Mouse (Mus musculus): Measurements from ENCODE around the gene Rbm17. TPM values are rescaled to one million over a fixed set of nuclear protein-coding genes. Genes with fewer than 3 reads are reported as not detected.

Gene Rbm17
- polyA plus RNA-seq (2015; fragmentation: Nextera tagmentation; extraction: Ambion mirVana) = 76.9 and 93.6 TPM in 2 replicates

GRCm38 (mm10) chr2:11604053-11604452 is at the start of gene Rbm17:
TSS of gene Rbm17 (minus strand) at chr2:11604153.
- ATAC-seq (ENCODE audit: low read depth) = no peak
- no peak for DNase-seq
- no peaks in the 10 kb centered on the region for H3K9me3 ChIP-seq (replicated peaks)
- 56% methylated on average over 5 of the region's 5 CpGs for WGBS (ENCODE audit: insufficient replicate concordance)
- H3K4me3 ChIP-seq (replicated peaks) = peak within 1 kb of the TSS; percentile 93
- H3K4me2 ChIP-seq = peak within 1 kb of the TSS; percentile 87
- peaks cover 18% of the 10 kb centered on the region for H3K36me3 ChIP-seq
- H3K27ac ChIP-seq = peak within 1 kb of the TSS; percentile 44
- no peaks in the 10 kb centered on the region for H3K27me3 ChIP-seq
- peaks cover 20% of the 10 kb centered on the region for H3K4me1 ChIP-seq (replicated peaks)
- peak within 1 kb of the TSS; percentile 91 for H3K9ac ChIP-seq

GRCm38 (mm10) chr2:11653330-11653729 is 49.4 kb upstream of the Rbm17 start:
- Histone ChIP-seq H3K36me3 (no peaks in the 10 kb centered on the region), H3K4me3 (replicated peaks) (no peak overlapping the region), H3K27ac (no peak overlapping the region), H3K9ac (no peak overlapping the region), H3K4me1 (replicated peaks) (no peaks in the 10 kb centered on the region), H3K9me3 (replicated peaks) (no peaks in the 10 kb centered on the region), H3K4me2 (no peak overlapping the region), H3K27me3 (no peaks in the 10 kb centered on the region)
- 18% methylated on average over 6 of the region's 6 CpGs for WGBS (ENCODE audit: insufficient replicate concordance)
- DNase-seq (no peak), ATAC-seq (ENCODE audit: low read depth) (no peak)

GRCm38 (mm10) chr2:11652780-11653179 is 48.8 kb upstream of the Rbm17 start:
- Histone ChIP-seq H3K27ac (no peak overlapping the region), H3K9me3 (replicated peaks) (no peaks in the 10 kb centered on the region), H3K4me2 (no peak overlapping the region), H3K4me1 (replicated peaks) (no peaks in the 10 kb centered on the region), H3K36me3 (no peaks in the 10 kb centered on the region), H3K27me3 (no peaks in the 10 kb centered on the region), H3K4me3 (replicated peaks) (no peak overlapping the region), H3K9ac (no peak overlapping the region)
- ATAC-seq (ENCODE audit: low read depth) (no peak), DNase-seq (no peak)
- WGBS (ENCODE audit: insufficient replicate concordance) = 11% methylated on average over 2 of the region's 2 CpGs

- Histone ChIP-seq H3K4me1 (replicated peaks) (no peaks in the 10 kb centered on the region), H3K27ac (no peak overlapping the region), H3K4me3 (replicated peaks) (no peak overlapping the region), H3K4me2 (no peak overlapping the region), H3K9me3 (replicated peaks) (no peaks in the 10 kb centered on the region), H3K9ac (no peak overlapping the region), H3K27me3 (no peaks in the 10 kb centered on the region), H3K36me3 (no peaks in the 10 kb centered on the region)
- WGBS (ENCODE audit: insufficient replicate concordance) = 59% methylated on average over 3 of the region's 3 CpGs
- ATAC-seq (ENCODE audit: low read depth) (no peak), DNase-seq (no peak)
Measured at GRCm38 (mm10) chr2:11652196-11652595, 48.2 kb upstream of the Rbm17 start.

- no peaks in the 10 kb centered on the region for H3K36me3 ChIP-seq
- H3K9ac ChIP-seq = no peak overlapping the region
- ATAC-seq (ENCODE audit: low read depth) (no peak), DNase-seq (no peak)
- no peaks in the 10 kb centered on the region for H3K27me3 ChIP-seq
- H3K27ac ChIP-seq = no peak overlapping the region
- 32% methylated on average over 3 of the region's 3 CpGs for WGBS (ENCODE audit: insufficient replicate concordance)
- no peak overlapping the region for H3K4me2 ChIP-seq
- no peak overlapping the region for H3K4me3 ChIP-seq (replicated peaks)
- no peaks in the 10 kb centered on the region for H3K4me1 ChIP-seq (replicated peaks)
- H3K9me3 ChIP-seq (replicated peaks) = no peaks in the 10 kb centered on the region
Measured at GRCm38 (mm10) chr2:11651476-11651875, 47.5 kb upstream of the Rbm17 start.

- Histone ChIP-seq H3K27me3 (no peaks in the 10 kb centered on the region), H3K4me2 (no peak overlapping the region), H3K36me3 (no peaks in the 10 kb centered on the region), H3K9ac (no peak overlapping the region), H3K9me3 (replicated peaks) (no peaks in the 10 kb centered on the region), H3K4me1 (replicated peaks) (no peaks in the 10 kb centered on the region), H3K27ac (no peak overlapping the region), H3K4me3 (replicated peaks) (no peak overlapping the region)
- ATAC-seq (ENCODE audit: low read depth) (no peak), DNase-seq (no peak)
- WGBS (ENCODE audit: insufficient replicate concordance) = 66% methylated on average over 2 of the region's 2 CpGs
Measured at GRCm38 (mm10) chr2:11645297-11645696, 41.3 kb upstream of the Rbm17 start.

GRCm38 (mm10) chr2:11644057-11644456 is 40.1 kb upstream of the Rbm17 start:
- Histone ChIP-seq H3K9me3 (replicated peaks) (no peaks in the 10 kb centered on the region), H3K4me2 (no peak overlapping the region), H3K27ac (no peak overlapping the region), H3K9ac (no peak overlapping the region), H3K36me3 (no peaks in the 10 kb centered on the region), H3K4me1 (replicated peaks) (no peaks in the 10 kb centered on the region), H3K4me3 (replicated peaks) (no peak overlapping the region), H3K27me3 (no peaks in the 10 kb centered on the region)
- DNase-seq = no peak
- ATAC-seq (ENCODE audit: low read depth) = no peak
- WGBS (ENCODE audit: insufficient replicate concordance) = 53% methylated on average over 1 of the region's 1 CpGs

- H3K4me1 ChIP-seq (replicated peaks) = no peaks in the 10 kb centered on the region
- H3K4me3 ChIP-seq (replicated peaks) = no peak within 1 kb of the TSS
- no peaks in the 10 kb centered on the region for H3K36me3 ChIP-seq
- H3K9me3 ChIP-seq (replicated peaks) = no peaks in the 10 kb centered on the region
- H3K27ac ChIP-seq = no peak within 1 kb of the TSS
- DNase-seq = no peak
- ATAC-seq (ENCODE audit: low read depth) = no peak
- no peak within 1 kb of the TSS for H3K9ac ChIP-seq
- WGBS (ENCODE audit: insufficient replicate concordance) = 79% methylated on average over 3 of the region's 3 CpGs
- H3K27me3 ChIP-seq = no peaks in the 10 kb centered on the region
- no peak within 1 kb of the TSS for H3K4me2 ChIP-seq
Measured at GRCm38 (mm10) chr2:11642451-11642941, 38.5 kb upstream of the Rbm17 start, which contains the start of gene Il2ra. TSS of gene Il2ra (plus strand) at chr2:11642807.

- Histone ChIP-seq H3K36me3 (no peaks in the 10 kb centered on the region), H3K4me1 (replicated peaks) (no peaks in the 10 kb centered on the region), H3K4me3 (replicated peaks) (no peak overlapping the region), H3K9me3 (replicated peaks) (no peaks in the 10 kb centered on the region), H3K9ac (no peak overlapping the region), H3K4me2 (no peak overlapping the region), H3K27ac (no peak overlapping the region), H3K27me3 (no peaks in the 10 kb centered on the region)
- no peak for DNase-seq
- ATAC-seq (ENCODE audit: low read depth) = no peak
- WGBS (ENCODE audit: insufficient replicate concordance) = 11% methylated on average over 1 of the region's 1 CpGs
Measured at GRCm38 (mm10) chr2:11637115-11637514, 33.2 kb upstream of the Rbm17 start.

GRCm38 (mm10) chr2:11636138-11636480 is 32.2 kb upstream of the Rbm17 start:
- Histone ChIP-seq H3K9me3 (replicated peaks) (no peaks in the 10 kb centered on the region), H3K9ac (no peak overlapping the region), H3K27me3 (no peaks in the 10 kb centered on the region), H3K4me2 (no peak overlapping the region), H3K36me3 (no peaks in the 10 kb centered on the region), H3K4me1 (replicated peaks) (no peaks in the 10 kb centered on the region), H3K4me3 (replicated peaks) (no peak overlapping the region), H3K27ac (no peak overlapping the region)
- DNase-seq (no peak), ATAC-seq (ENCODE audit: low read depth) (no peak)
- 57% methylated on average over 3 of the region's 3 CpGs for WGBS (ENCODE audit: insufficient replicate concordance)

GRCm38 (mm10) chr2:11635471-11636137 is 31.7 kb upstream of the Rbm17 start:
- no peak overlapping the region for H3K27ac ChIP-seq
- DNase-seq = no peak
- no peaks in the 10 kb centered on the region for H3K4me1 ChIP-seq (replicated peaks)
- H3K4me3 ChIP-seq (replicated peaks) = no peak overlapping the region
- no peak for ATAC-seq (ENCODE audit: low read depth)
- WGBS (ENCODE audit: insufficient replicate concordance) = 79% methylated on average over 5 of the region's 5 CpGs
- no peaks in the 10 kb centered on the region for H3K36me3 ChIP-seq
- H3K9me3 ChIP-seq (replicated peaks) = no peaks in the 10 kb centered on the region
- H3K4me2 ChIP-seq = no peak overlapping the region
- H3K9ac ChIP-seq = no peak overlapping the region
- no peaks in the 10 kb centered on the region for H3K27me3 ChIP-seq

- Histone ChIP-seq H3K4me3 (replicated peaks) (no peak overlapping the region), H3K4me2 (no peak overlapping the region), H3K9me3 (replicated peaks) (no peaks in the 10 kb centered on the region), H3K4me1 (replicated peaks) (no peaks in the 10 kb centered on the region), H3K36me3 (no peaks in the 10 kb centered on the region), H3K27me3 (no peaks in the 10 kb centered on the region), H3K9ac (no peak overlapping the region), H3K27ac (no peak overlapping the region)
- DNase-seq = no peak
- whole genome bisulfite sequencing (ENCODE audit: insufficient replicate concordance) = 71% methylated on average over 6 of the region's 6 CpGs
- ATAC-seq (ENCODE audit: low read depth) = no peak
Measured at GRCm38 (mm10) chr2:11635035-11635434, 31.1 kb upstream of the Rbm17 start.
